Mouse (Mus musculus) olfactory bulb, adult 2 months (tissue): ENCODE measurements around the gene Ciao2a. TPM values are rescaled to one million over a fixed set of nuclear protein-coding genes. Genes with fewer than 3 reads are reported as not detected.

Experiments used
- H3K27ac ChIP-seq: fragments of 200-500 bp; 2 replicates; pipeline ENCODE4 v1.5.1; 2012; ENCODE audit warnings: low read depth, low read length; ENCODE audit not compliant: insufficient read depth
- H3K4me1 ChIP-seq: fragments of 200-500 bp; 2 replicates; pipeline ENCODE4 v1.6.1; 2012; ENCODE audit warnings: low read length; ENCODE audit not compliant: control insufficient read depth, insufficient read depth
- H3K4me3 ChIP-seq: fragments of 200-500 bp; 2 replicates; pipeline ENCODE4 v1.5.1; 2012; ENCODE audit warnings: mild to moderate bottlenecking, low read depth, low read length, moderate library complexity; ENCODE audit not compliant: insufficient read depth
- CTCF ChIP-seq: fragments of 200-500 bp; IDR thresholded peaks from 2 replicates; pipeline ENCODE4 v1.5.1; 2012; ENCODE audit warnings: low read depth, mild to moderate bottlenecking, low read length, moderate library complexity; ENCODE audit not compliant: insufficient read depth
- POLR2A ChIP-seq: fragments of 200-500 bp; IDR thresholded peaks from 2 replicates; pipeline ENCODE4 v1.6.1; 2012; ENCODE audit warnings: mild to moderate bottlenecking, low read depth, low read length, moderate library complexity; ENCODE audit not compliant: insufficient read depth
- WGBS: fragments of 180-500 bp; shearing (Covaris S2); methylation state at CpG from one replicate; pipeline ENCODE4 v1.1.7; 2018; 5-methylcytosine and 5-hydroxymethylcytosine counted together
- polyA plus RNA-seq: library from polyadenylated mRNA; stranded (reverse); fragments of >200 nt; gene quantifications from 2 replicates; pipeline ENCODE4 v1.2.4, GENCODE M21; 2012; ENCODE audit warnings: low replicate concordance; ENCODE audit not compliant: missing spikeins, insufficient read depth, insufficient read length

Ciao2a gene
- polyA plus RNA-seq, 1 experiment = not detected

GRCm38 (mm10) chr9:66152011-66152410, 25.6 kb downstream of the Ciao2a start:
- WGBS = 78% methylated on average over 9 of the region's 9 CpGs
- no peak overlapping the region for H3K27ac ChIP-seq
- H3K4me3 ChIP-seq = no peak overlapping the region
- no peak for TF ChIP-seq CTCF
- no peak for TF ChIP-seq POLR2A
- H3K4me1 ChIP-seq = no peaks in the 10 kb centered on the region

- Histone ChIP-seq H3K4me3 (no peak overlapping the region), H3K4me1 (0 out of 2 replicates have a peak, but pooled peaks cover 5% of the 10 kb centered on the region), H3K27ac (no peak overlapping the region)
- TF ChIP-seq CTCF = no peak
- no peak for TF ChIP-seq POLR2A
- 94% methylated on average over 6 of the region's 6 CpGs for WGBS
Measured at GRCm38 (mm10) chr9:66153594-66153993, 27.2 kb downstream of the Ciao2a start.

- TF ChIP-seq POLR2A = no peak
- TF ChIP-seq CTCF = no peak
- Histone ChIP-seq H3K27ac (no peak overlapping the region), H3K4me1 (0 out of 2 replicates have a peak, but pooled peaks cover 5% of the 10 kb centered on the region), H3K4me3 (no peak overlapping the region)
- 92% methylated on average over 9 of the region's 9 CpGs for WGBS
Measured at GRCm38 (mm10) chr9:66154013-66154412, 27.6 kb downstream of the Ciao2a start.

GRCm38 (mm10) chr9:66155534-66155933, 29.1 kb downstream of the Ciao2a start:
- TF ChIP-seq POLR2A = no peak
- Histone ChIP-seq H3K4me3 (no peak overlapping the region), H3K4me1 (0 out of 2 replicates have a peak, but pooled peaks cover 5% of the 10 kb centered on the region), H3K27ac (no peak overlapping the region)
- WGBS = 97% methylated on average over 1 of the region's 1 CpGs

GRCm38 (mm10) chr9:66157958-66158830, 31.8 kb downstream of the Ciao2a start, which contains the start of gene Dapk2:
TSS of gene Dapk2 (plus strand) at chr9:66158223.
- WGBS = 5% methylated on average over 58 of the region's 58 CpGs
- peak; percentile 75 for TF ChIP-seq CTCF
- TF ChIP-seq POLR2A = no peak
- Histone ChIP-seq H3K4me1 (0 out of 2 replicates have a peak, but pooled peaks cover 5% of the 10 kb centered on the region), H3K27ac (no peak within 1 kb of the TSS), H3K4me3 (peak within 1 kb of the TSS; percentile 40)

- 93% methylated on average over 6 of the region's 6 CpGs for WGBS
- TF ChIP-seq CTCF (no peak), POLR2A (no peak)
Measured at GRCm38 (mm10) chr9:66158885-66159430, 32.5 kb downstream of the Ciao2a start.

GRCm38 (mm10) chr9:66160155-66160554, 33.7 kb downstream of the Ciao2a start:
- H3K4me1 ChIP-seq = 0 out of 2 replicates have a peak, but pooled peaks cover 5% of the 10 kb centered on the region
- 97% methylated on average over 2 of the region's 2 CpGs for WGBS
- TF ChIP-seq CTCF (no peak), POLR2A (no peak)

More at GRCm38 (mm10) chr9:66158885-66159430, 32.5 kb downstream of the Ciao2a start:
- no peak overlapping the region for H3K4me3 ChIP-seq
- H3K27ac ChIP-seq = no peak overlapping the region
- 0 out of 2 replicates have a peak, but pooled peaks cover 5% of the 10 kb centered on the region for H3K4me1 ChIP-seq

GRCm38 (mm10) chr9:66162995-66163394, 36.6 kb downstream of the Ciao2a start:
- Histone ChIP-seq H3K4me3 (no peak overlapping the region), H3K4me1 (0 out of 2 replicates have a peak, but pooled peaks cover 5% of the 10 kb centered on the region), H3K27ac (no peak overlapping the region)
- 75% methylated on average over 9 of the region's 9 CpGs for WGBS
- TF ChIP-seq CTCF (no peak), POLR2A (no peak)

More at GRCm38 (mm10) chr9:66160155-66160554, 33.7 kb downstream of the Ciao2a start:
- H3K4me3 ChIP-seq = no peak overlapping the region
- no peak overlapping the region for H3K27ac ChIP-seq

GRCm38 (mm10) chr9:66167222-66167621, 40.8 kb downstream of the Ciao2a start:
- 75% methylated on average over 5 of the region's 5 CpGs for WGBS
- TF ChIP-seq CTCF (no peak), POLR2A (no peak)
- H3K27ac ChIP-seq = no peak overlapping the region
- peaks cover 7% of the 10 kb centered on the region; the same call in 1 of the 2 replicates for H3K4me1 ChIP-seq
- H3K4me3 ChIP-seq = no peak overlapping the region
